Mouse (Mus musculus) liver, postnatal 0 days (tissue): ENCODE measurements at regions not wholly inside any gene's neighbourhood (a gene's known extent, or its start where the extent isn't known, plus 50 kb on each side); places are given as distances from the start of the nearest gene placed in this dataset.

Source experiments
- CTCF ChIP-seq: sonication (generic); IDR thresholded peaks from 2 replicates; pipeline ENCODE4 v1.5.1; 2016; ENCODE audit warnings: antibody characterized with exemption, low read depth
- EP300 ChIP-seq: IDR thresholded peaks from 2 replicates; pipeline ENCODE4 v1.6.1; 2016; ENCODE audit warnings: antibody characterized with exemption, low read depth, mild to moderate bottlenecking

- TF ChIP-seq EP300 (no peak), CTCF (no peak)
Observed at GRCm38 (mm10) chr12:69456746-69457145, 84.5 kb upstream of the Gm9887 start.
